Mouse (Mus musculus) limb, embryonic 14.5 days (tissue): Measurements from ENCODE around the gene Gm4792. TPM values are rescaled to one million over a fixed set of nuclear protein-coding genes. Genes with fewer than 3 reads are reported as not detected.

Experiments used
- ATAC-seq: fragments of 200-750 bp; cut with Nextera tagmentation; 2 replicates; pipeline ENCODE4 v1.8.0; 2017; ENCODE audit warnings: low read depth, moderate number of reproducible peaks, moderate TSS enrichment; ENCODE audit not compliant: low FRiP score
- DNase-seq: peaks from one replicate; pipeline ENCODE4 v3.0.0-alpha.2; 2015; ENCODE audit warnings: low spot score
- H3K27ac ChIP-seq: fragments of 300-500 bp; sonication (generic); replicated peaks from 2 replicates; pipeline ENCODE4 v1.5.1; 2014; ENCODE audit warnings: low read depth, mild to moderate bottlenecking, low read length, moderate library complexity, mixed read lengths
- H3K27me3 ChIP-seq: fragments of 300-500 bp; sonication (generic); 2 replicates; pipeline ENCODE4 v1.6.1; 2014; ENCODE audit warnings: low read length, mixed read lengths; ENCODE audit not compliant: control insufficient read depth, insufficient read depth
- H3K36me3 ChIP-seq: fragments of 300-500 bp; sonication (generic); 2 replicates; pipeline ENCODE4 v1.6.1; 2014; ENCODE audit warnings: mild to moderate bottlenecking, low read length, moderate library complexity, mixed read lengths; ENCODE audit not compliant: control insufficient read depth, insufficient read depth
- H3K4me1 ChIP-seq: fragments of 300-500 bp; sonication (generic); 2 replicates; pipeline ENCODE4 v1.6.1; 2014; ENCODE audit warnings: antibody characterized with exemption, low read length, mixed read lengths; ENCODE audit not compliant: control insufficient read depth, insufficient read depth
- H3K4me2 ChIP-seq: fragments of 300-500 bp; sonication (generic); replicated peaks from 2 replicates; pipeline ENCODE4 v1.6.1; 2014; ENCODE audit warnings: low read depth, mild to moderate bottlenecking, low read length, moderate library complexity; ENCODE audit not compliant: severe bottlenecking
- H3K4me3 ChIP-seq: fragments of 300-500 bp; sonication (generic); replicated peaks from 2 replicates; pipeline ENCODE4 v1.5.1; 2014; ENCODE audit warnings: low read length
- H3K9ac ChIP-seq: fragments of 300-500 bp; sonication (generic); 2 replicates; pipeline ENCODE4 v1.6.1; 2014; ENCODE audit warnings: mild to moderate bottlenecking, low read depth, low read length, moderate library complexity; ENCODE audit not compliant: severe bottlenecking
- H3K9me3 ChIP-seq: fragments of 300-500 bp; sonication (generic); 2 replicates; pipeline ENCODE4 v1.6.1; 2016; ENCODE audit warnings: low read length; ENCODE audit not compliant: control insufficient read depth
- POLR2A ChIP-seq: fragments of 200-500 bp; IDR thresholded peaks from 2 replicates; pipeline ENCODE4 v1.8.0; 2012; ENCODE audit warnings: inconsistent platforms, mild to moderate bottlenecking, moderate library complexity, borderline replicate concordance; ENCODE audit not compliant: insufficient read depth, insufficient read length; ENCODE audit errors: extremely low read depth
- WGBS: fragments of 180-500 bp; shearing (Covaris S2); extraction: QIAGEN DNeasy Blood & Tissue Kit; methylation state at CpG from one replicate; pipeline ENCODE4 v1.1.7; 2014; 5-methylcytosine and 5-hydroxymethylcytosine counted together
- polyA plus RNA-seq, 2 experiments: library from polyadenylated mRNA; depleted of rRNA in 1 of 2; stranded (reverse) in 1 of 2; unstranded in 1 of 2; fragments of >200 nt; fragmentation: Nextera tagmentation in 1 of 2; extraction: Ambion mirVana in 1 of 2; gene quantifications; 2 replicates each; pipeline versions ENCODE4 v1.2.1 to v1.2.3; 2012 to 2014

Gene Gm4792
- polyA plus RNA-seq, 2 experiments: not detected

GRCm38 (mm10) chr10:94282179-94282578, 16.3 kb downstream of the Gm4792 start:
- Histone ChIP-seq H3K9me3 (no peaks in the 10 kb centered on the region), H3K27me3 (no peaks in the 10 kb centered on the region), H3K27ac (no peak overlapping the region), H3K36me3 (no peaks in the 10 kb centered on the region), H3K4me3 (no peak overlapping the region), H3K9ac (no peak overlapping the region), H3K4me2 (no peak overlapping the region), H3K4me1 (no peaks in the 10 kb centered on the region; the same call in 1 of the 2 replicates)
- ATAC-seq (no peak), DNase-seq (no peak)
- WGBS: 81% methylated on average over 8 of the region's 8 CpGs
- no peak for TF ChIP-seq POLR2A

GRCm38 (mm10) chr10:94276511-94276910, 22.0 kb downstream of the Gm4792 start:
- ATAC-seq: no peak
- H3K4me3 ChIP-seq: no peak overlapping the region
- H3K9me3 ChIP-seq: no peaks in the 10 kb centered on the region
- no peaks in the 10 kb centered on the region for H3K27me3 ChIP-seq
- WGBS: 63% methylated on average over 2 of the region's 2 CpGs
- no peaks in the 10 kb centered on the region for H3K36me3 ChIP-seq
- DNase-seq: no peak
- no peak overlapping the region for H3K27ac ChIP-seq
- H3K9ac ChIP-seq: no peak overlapping the region
- no peak for TF ChIP-seq POLR2A
- no peaks in the 10 kb centered on the region; the same call in 1 of the 2 replicates for H3K4me1 ChIP-seq
- H3K4me2 ChIP-seq: no peak overlapping the region

DNA sequence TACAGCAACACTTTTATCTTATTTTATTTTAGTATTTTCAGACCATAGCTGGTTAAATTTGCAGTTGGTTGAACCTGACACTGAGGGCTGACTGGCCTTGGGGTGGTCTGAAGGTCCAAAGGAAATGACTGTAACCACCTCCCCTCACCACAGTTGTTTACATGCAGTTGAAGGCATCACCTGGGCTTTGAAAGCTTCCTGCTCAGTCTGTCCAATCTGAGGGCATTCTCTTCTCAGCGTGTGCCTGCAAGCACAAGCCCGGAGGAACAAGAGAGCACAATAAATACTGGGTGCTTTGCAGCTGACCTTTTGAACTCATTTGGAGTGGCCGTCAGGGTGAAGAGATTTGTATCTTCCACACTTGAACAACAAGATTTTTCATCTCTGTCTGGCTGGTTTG, 23.2 kb downstream of the Gm4792 start:
- DNase-seq (no peak), ATAC-seq (no peak)
- no peaks in the 10 kb centered on the region for H3K36me3 ChIP-seq
- no peaks in the 10 kb centered on the region; the same call in 1 of the 2 replicates for H3K4me1 ChIP-seq
- WGBS: 3% methylated on average over 3 of the region's 3 CpGs
- TF ChIP-seq POLR2A: no peak
- no peak overlapping the region for H3K27ac ChIP-seq
- no peaks in the 10 kb centered on the region for H3K27me3 ChIP-seq
- H3K9me3 ChIP-seq: no peaks in the 10 kb centered on the region
- H3K9ac ChIP-seq: no peak overlapping the region
- H3K4me2 ChIP-seq: no peak overlapping the region
- no peak overlapping the region for H3K4me3 ChIP-seq

DNA sequence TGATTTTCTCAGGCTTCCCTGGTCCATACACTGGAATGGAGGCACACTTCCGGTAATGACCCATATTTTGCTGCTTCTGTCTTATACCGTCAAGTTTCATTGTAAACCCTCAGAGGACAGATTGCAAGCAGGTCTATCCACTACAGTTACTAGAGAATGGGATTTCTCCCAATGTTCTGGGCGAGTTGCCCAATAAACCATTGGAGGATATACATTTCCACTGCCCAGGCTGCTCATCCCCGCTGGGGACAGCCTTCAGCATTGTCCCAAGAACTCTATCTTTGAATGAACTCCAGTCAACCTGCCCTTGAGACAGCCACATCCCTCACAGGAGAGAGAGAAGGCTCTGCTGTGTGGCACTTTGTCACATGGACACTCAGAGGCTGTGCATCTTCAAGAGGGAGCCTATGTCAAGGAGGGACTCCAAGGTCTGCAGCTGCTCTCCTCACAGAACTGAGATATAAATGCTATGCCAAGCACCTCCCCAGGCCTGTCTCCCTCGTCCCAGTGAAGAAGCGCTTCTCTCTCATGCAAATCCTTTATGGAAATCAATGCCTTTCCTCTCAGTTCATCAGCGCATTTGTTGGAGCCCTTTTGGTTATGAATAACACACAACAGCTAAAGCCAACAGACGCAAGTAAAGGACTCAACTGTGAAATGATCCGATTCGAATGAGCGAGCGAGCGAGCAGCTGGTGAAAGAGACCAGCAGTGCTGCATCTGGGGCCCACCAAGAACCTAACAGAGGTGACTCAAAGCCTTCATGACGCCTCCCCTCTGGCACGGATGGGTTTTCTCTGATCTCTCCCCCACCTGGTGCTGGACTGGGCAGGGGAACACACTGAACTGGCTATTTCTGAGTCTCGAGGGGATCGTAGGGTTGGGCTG, 32.6 kb downstream of the Gm4792 start:
- peak; percentile 18 for DNase-seq
- Histone ChIP-seq H3K36me3 (no peaks in the 10 kb centered on the region), H3K4me3 (no peak overlapping the region), H3K27ac (no peak overlapping the region), H3K4me2 (no peak overlapping the region), H3K9ac (no peak overlapping the region), H3K27me3 (no peaks in the 10 kb centered on the region), H3K9me3 (no peaks in the 10 kb centered on the region), H3K4me1 (no peaks in the 10 kb centered on the region)
- no peak for ATAC-seq
- 69% methylated on average over 17 of the region's 17 CpGs for WGBS
- TF ChIP-seq POLR2A: no peak

GRCm38 (mm10) chr10:94263211-94263610, 35.3 kb downstream of the Gm4792 start:
- H3K4me1 ChIP-seq: no peaks in the 10 kb centered on the region
- H3K9me3 ChIP-seq: no peaks in the 10 kb centered on the region
- H3K4me2 ChIP-seq: no peak overlapping the region
- TF ChIP-seq POLR2A: no peak
- H3K27ac ChIP-seq: no peak overlapping the region
- WGBS: 76% methylated on average over 3 of the region's 3 CpGs
- DNase-seq (no peak), ATAC-seq (no peak)
- no peaks in the 10 kb centered on the region for H3K27me3 ChIP-seq
- H3K36me3 ChIP-seq: no peaks in the 10 kb centered on the region
- H3K4me3 ChIP-seq: no peak overlapping the region
- H3K9ac ChIP-seq: no peak overlapping the region
